Mouse (Mus musculus): ENCODE measurements at regions not wholly inside any gene's neighbourhood (a gene's known extent, or its start where the extent isn't known, plus 50 kb on each side); places are given as distances from the start of the nearest gene placed in this dataset.
A peak's percentile ranks its signal among the peaks of the same experiment; 100 is the strongest.

GRCm38 (mm10) chr15:51254143-51254542 lies 2630.6 kb upstream of the Gm7489 start:
- Histone ChIP-seq H3K4me1 (ENCODE audit: control insufficient read depth in 1 of 2, insufficient read depth in 2 of 2, low read length in 2 of 2) (peaks cover 4 to 5% of the 10 kb centered on the region in 2 experiments; a peak in 2 of 4 replicates), H3K27me3 (ENCODE audit: control insufficient read depth in 1 of 2, insufficient read depth in 2 of 2, low read length in 2 of 2) (no peaks in the 10 kb centered on the region), H3K36me3 (ENCODE audit: control insufficient read depth in 1 of 2, insufficient read depth in 2 of 2, low read length in 2 of 2) (peaks cover 0 to 5% of the 10 kb centered on the region in 2 experiments; a peak in 2 of 4 replicates), H3K4me3 (ENCODE audit: control insufficient read depth in 1 of 2, insufficient read depth in 1 of 2, low read depth in 2 of 2, low read length in 2 of 2) (no peak overlapping the region), H3K79me2 (ENCODE audit: control insufficient read depth, insufficient read depth, low read length, poor library complexity) (no peaks in the 10 kb centered on the region), H3K27ac (ENCODE audit: control insufficient read depth, low read depth, low read length) (no peak overlapping the region), H3K9ac (ENCODE audit: control insufficient read depth, low read depth, low read length, poor library complexity, severe bottlenecking) (no peak overlapping the region), H3K9me3 (replicated peaks; ENCODE audit: insufficient read depth, low read length) (no peaks in the 10 kb centered on the region)
- no peak for DNase-seq (ENCODE audit: low read depth, low spot score)
- no peak for TF ChIP-seq GATA1 (IDR thresholded peaks at IDR 0.05; ENCODE audit: low read depth, low read length)
- TF ChIP-seq MYB (IDR thresholded peaks at IDR 0.05; ENCODE audit: low read depth, low read length) = no peak
- no peak for TF ChIP-seq CHD1 (IDR thresholded peaks at IDR 0.05; ENCODE audit: low read depth, low read length)
- TF ChIP-seq NELFE (IDR thresholded peaks at IDR 0.05; ENCODE audit: low read depth, low read length) = no peak
- no peak for TF ChIP-seq EP300 (IDR thresholded peaks at IDR 0.05; ENCODE audit: low read depth in 1 of 2, low read length in 2 of 2)
- TF ChIP-seq MAX (IDR thresholded peaks at IDR 0.05; ENCODE audit: low read length) = no peak
- no peak for TF ChIP-seq USF1 (IDR thresholded peaks at IDR 0.05; ENCODE audit: low read depth, low read length)
- TF ChIP-seq MXI1 (IDR thresholded peaks at IDR 0.05; ENCODE audit: low read depth, low read length) = no peak
- no peak for TF ChIP-seq ZC3H11A (IDR thresholded peaks at IDR 0.05; ENCODE audit: low read depth, low read length)
- TF ChIP-seq TBP (IDR thresholded peaks at IDR 0.05; ENCODE audit: low read depth, low read length) = no peak
- no peak for TF ChIP-seq CTCF (IDR thresholded peaks at IDR 0.05 in 2 of 3, conservative IDR thresholded peaks at IDR 0.05 in 1 of 3; ENCODE audit: control insufficient read depth in 1 of 3, insufficient read depth in 1 of 3, low read depth in 2 of 3, low read length in 3 of 3, poor library complexity in 1 of 3, severe bottlenecking in 1 of 3)

GRCm38 (mm10) chr15:51255203-51255615 lies 2629.5 kb upstream of the Gm7489 start:
- Histone ChIP-seq H3K4me3 (ENCODE audit: control insufficient read depth in 1 of 2, insufficient read depth in 1 of 2, low read depth in 2 of 2, low read length in 2 of 2) (no peak overlapping the region), H3K79me2 (ENCODE audit: control insufficient read depth, insufficient read depth, low read length, poor library complexity) (no peaks in the 10 kb centered on the region), H3K36me3 (ENCODE audit: control insufficient read depth in 1 of 2, insufficient read depth in 2 of 2, low read length in 2 of 2) (peaks cover 0 to 5% of the 10 kb centered on the region in 2 experiments; a peak in 2 of 4 replicates), H3K9me3 (replicated peaks; ENCODE audit: insufficient read depth, low read length) (no peaks in the 10 kb centered on the region), H3K4me1 (ENCODE audit: control insufficient read depth in 1 of 2, insufficient read depth in 2 of 2, low read length in 2 of 2) (peaks cover 4 to 5% of the 10 kb centered on the region in 2 experiments; a peak in 2 of 4 replicates), H3K27me3 (ENCODE audit: control insufficient read depth in 1 of 2, insufficient read depth in 2 of 2, low read length in 2 of 2) (no peaks in the 10 kb centered on the region), H3K27ac (ENCODE audit: control insufficient read depth, low read depth, low read length) (no peak overlapping the region), H3K9ac (ENCODE audit: control insufficient read depth, low read depth, low read length, poor library complexity, severe bottlenecking) (no peak overlapping the region)
- DNase-seq (ENCODE audit: low read depth, low spot score) = no peak
- no peak for TF ChIP-seq GABPA (IDR thresholded peaks at IDR 0.05; ENCODE audit: low read depth, low read length)
- no peak for TF ChIP-seq MEF2A (IDR thresholded peaks at IDR 0.05; ENCODE audit: extremely low read depth, insufficient replicate concordance, low read depth, low read length, poor library complexity, severe bottlenecking)
- no peak for TF ChIP-seq BHLHE40 (IDR thresholded peaks at IDR 0.05; ENCODE audit: borderline replicate concordance, low read depth, low read length)
- TF ChIP-seq HCFC1 (IDR thresholded peaks at IDR 0.05; ENCODE audit: low read depth, low read length) = no peak
- TF ChIP-seq KAT2A (conservative IDR thresholded peaks at IDR 0.05; ENCODE audit: low read depth, low read length) = no peak
- 0 out of 2 replicates have a peak, but pooled peaks have one; percentile 13 for TF ChIP-seq ZNF384 (IDR thresholded peaks at IDR 0.05; ENCODE audit: low read depth, low read length)
- no peak for TF ChIP-seq MAFK (IDR thresholded peaks at IDR 0.05; ENCODE audit: borderline replicate concordance, low read depth, low read length)
